Mouse (Mus musculus): ENCODE data around the gene Pagr1a. TPM values are rescaled to one million over a fixed set of nuclear protein-coding genes. Genes with fewer than 3 reads are reported as not detected.

Gene Pagr1a
- polyA plus RNA-seq, 1 experiment from 2014 or later = 41.1 TPM

- Histone ChIP-seq H3K4me3 (no peak overlapping the region), H3K27me3 (replicated peaks; ENCODE audit: low read depth, poor library complexity, severe bottlenecking) (no peaks in the 10 kb centered on the region), H3K27ac (replicated peaks) (peak overlapping the region; percentile 64), H3K4me1 (0 out of 2 replicates have a peak, but pooled peaks cover 4% of the 10 kb centered on the region), H3K36me3 (replicated peaks) (peaks cover 25% of the 10 kb centered on the region), H3K9me3 (no peaks in the 10 kb centered on the region)
- DNase-seq (ENCODE audit: low spot score) = no peak
- WGBS = 73% methylated on average over 9 of the region's 9 CpGs
Measured at GRCm38 (mm10) chr7:127008239-127009019, 8.7 kb downstream of the Pagr1a start.

GRCm38 (mm10) chr7:127007313-127008024, 9.7 kb downstream of the Pagr1a start:
- Histone ChIP-seq H3K27me3 (replicated peaks; ENCODE audit: low read depth, poor library complexity, severe bottlenecking) (no peaks in the 10 kb centered on the region), H3K27ac (replicated peaks) (no peak overlapping the region), H3K9me3 (no peaks in the 10 kb centered on the region), H3K4me3 (no peak overlapping the region), H3K36me3 (replicated peaks) (peaks cover 15% of the 10 kb centered on the region), H3K4me1 (0 out of 2 replicates have a peak, but pooled peaks cover 4% of the 10 kb centered on the region)
- no peak for DNase-seq (ENCODE audit: low spot score)
- WGBS = 86% methylated on average over 6 of the region's 6 CpGs

DNA sequence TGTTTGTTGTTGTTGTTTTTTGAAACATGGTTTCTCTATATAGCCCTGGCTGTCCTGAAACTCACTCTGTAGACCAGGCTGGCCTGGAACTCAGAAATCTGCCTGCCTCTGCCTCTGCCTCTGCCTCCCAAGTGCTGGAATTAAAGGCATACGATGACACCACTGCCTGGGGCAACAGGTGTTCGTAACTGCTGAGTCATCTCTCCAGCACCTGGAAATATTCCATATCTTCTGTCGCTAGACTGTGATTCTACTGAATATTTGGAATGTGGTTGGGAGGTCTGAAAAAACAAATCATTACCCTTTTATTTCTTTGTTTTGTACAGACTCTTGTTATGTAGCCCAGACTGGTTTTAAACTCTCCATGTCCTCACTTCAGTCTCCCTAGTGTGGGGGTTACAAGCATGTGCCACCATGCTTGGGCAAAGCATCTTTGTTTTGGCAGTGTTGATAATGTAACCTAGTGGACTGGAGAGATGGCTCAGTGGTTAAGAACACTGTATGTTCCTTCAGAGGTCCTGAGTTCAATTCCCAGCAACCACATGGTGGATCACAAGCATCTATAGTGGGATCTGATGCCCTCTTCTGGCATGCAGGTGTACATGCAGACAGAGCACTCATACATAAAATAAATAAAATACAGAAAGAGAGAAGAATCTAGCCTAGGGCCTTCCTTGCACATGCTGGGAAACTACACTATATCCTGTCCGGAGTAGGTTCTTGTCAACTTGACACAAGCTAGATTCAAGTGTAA, 12.9 kb downstream of the Pagr1a start:
- 87% methylated on average over 4 of the region's 4 CpGs for WGBS
- DNase-seq (ENCODE audit: low spot score) = no peak
- no peak overlapping the region for H3K27ac ChIP-seq (replicated peaks)

GRCm38 (mm10) chr7:127003620-127004019, 13.5 kb downstream of the Pagr1a start:
- DNase-seq (ENCODE audit: low spot score) = no peak
- Histone ChIP-seq H3K9me3 (no peaks in the 10 kb centered on the region), H3K4me3 (no peak overlapping the region), H3K27ac (replicated peaks) (no peak overlapping the region), H3K27me3 (replicated peaks; ENCODE audit: low read depth, poor library complexity, severe bottlenecking) (no peaks in the 10 kb centered on the region), H3K4me1 (no peaks in the 10 kb centered on the region), H3K36me3 (replicated peaks) (no peaks in the 10 kb centered on the region)
- 85% methylated on average over 5 of the region's 5 CpGs for WGBS

More for the DNA sequence above, 12.9 kb downstream of the Pagr1a start:
- Histone ChIP-seq H3K4me1 (no peaks in the 10 kb centered on the region), H3K36me3 (replicated peaks) (no peaks in the 10 kb centered on the region), H3K27me3 (replicated peaks; ENCODE audit: low read depth, poor library complexity, severe bottlenecking) (no peaks in the 10 kb centered on the region), H3K4me3 (no peak overlapping the region), H3K9me3 (no peaks in the 10 kb centered on the region)

GRCm38 (mm10) chr7:126999568-126999967, 17.6 kb downstream of the Pagr1a start:
- no peaks in the 10 kb centered on the region for H3K27me3 ChIP-seq (replicated peaks; ENCODE audit: low read depth, poor library complexity, severe bottlenecking)
- no peaks in the 10 kb centered on the region for H3K36me3 ChIP-seq (replicated peaks)
- H3K4me3 ChIP-seq = no peak overlapping the region
- no peak for DNase-seq (ENCODE audit: low spot score)
- no peaks in the 10 kb centered on the region; the same call in 1 of the 2 replicates for H3K9me3 ChIP-seq
- no peak overlapping the region for H3K27ac ChIP-seq (replicated peaks)
- no peaks in the 10 kb centered on the region for H3K4me1 ChIP-seq
- WGBS = 84% methylated on average over 10 of the region's 10 CpGs

GRCm38 (mm10) chr7:126996449-126996848, 20.7 kb downstream of the Pagr1a start:
- Histone ChIP-seq H3K27me3 (replicated peaks; ENCODE audit: low read depth, poor library complexity, severe bottlenecking) (no peaks in the 10 kb centered on the region), H3K36me3 (replicated peaks) (no peaks in the 10 kb centered on the region), H3K4me1 (peaks cover 6% of the 10 kb centered on the region), H3K9me3 (no peaks in the 10 kb centered on the region; the same call in 1 of the 2 replicates), H3K4me3 (no peak overlapping the region), H3K27ac (replicated peaks) (no peak overlapping the region)
- 77% methylated on average over 4 of the region's 4 CpGs for WGBS
- no peak for DNase-seq (ENCODE audit: low spot score)

DNA sequence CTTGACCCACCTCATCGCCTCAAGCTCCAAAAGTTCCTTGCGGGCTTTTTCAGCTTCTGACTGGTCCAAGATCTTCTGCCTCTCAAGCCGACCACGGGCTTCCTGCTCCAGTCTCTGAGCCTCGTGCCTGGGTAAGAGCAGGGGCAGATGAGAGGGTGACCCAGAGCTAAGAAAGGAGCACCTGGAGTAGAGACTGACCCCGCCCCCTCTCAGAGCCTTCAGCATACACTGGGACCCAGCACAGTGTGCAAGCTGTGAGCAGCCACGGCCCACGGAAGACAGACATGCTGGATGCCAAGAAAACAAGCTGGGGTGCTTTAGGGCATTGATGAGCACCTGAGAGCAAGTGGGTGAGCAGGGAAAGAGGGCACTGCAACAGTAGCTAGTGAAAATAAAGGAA, 28.3 kb downstream of the Pagr1a start:
- 69% methylated on average over 8 of the region's 8 CpGs for WGBS
- H3K27ac ChIP-seq (replicated peaks) = no peak overlapping the region
- H3K4me3 ChIP-seq = no peak overlapping the region
- no peaks in the 10 kb centered on the region for H3K27me3 ChIP-seq (replicated peaks; ENCODE audit: low read depth, poor library complexity, severe bottlenecking)
- no peaks in the 10 kb centered on the region for H3K9me3 ChIP-seq
- DNase-seq (ENCODE audit: low spot score) = no peak
- peaks cover 10% of the 10 kb centered on the region for H3K4me1 ChIP-seq
- H3K36me3 ChIP-seq (replicated peaks) = no peaks in the 10 kb centered on the region

GRCm38 (mm10) chr7:126986319-126986718, 30.8 kb downstream of the Pagr1a start:
- WGBS = 44% methylated on average over 9 of the region's 9 CpGs
- Histone ChIP-seq H3K36me3 (replicated peaks) (peaks cover 4% of the 10 kb centered on the region), H3K9me3 (no peaks in the 10 kb centered on the region), H3K4me3 (no peak overlapping the region), H3K27ac (replicated peaks) (no peak overlapping the region), H3K4me1 (0 out of 2 replicates have a peak, but pooled peaks cover 3% of the 10 kb centered on the region), H3K27me3 (replicated peaks; ENCODE audit: low read depth, poor library complexity, severe bottlenecking) (no peaks in the 10 kb centered on the region)
- peak; percentile 23 for DNase-seq (ENCODE audit: low spot score)

- peaks cover 16% of the 10 kb centered on the region for H3K36me3 ChIP-seq (replicated peaks)
Measured at GRCm38 (mm10) chr7:126984667-126985444, 32.3 kb downstream of the Pagr1a start.

GRCm38 (mm10) chr7:126983113-126983512, 34.0 kb downstream of the Pagr1a start:
- peaks cover 34% of the 10 kb centered on the region for H3K36me3 ChIP-seq (replicated peaks)
- no peak for DNase-seq (ENCODE audit: low spot score)
- H3K4me1 ChIP-seq = 0 out of 2 replicates have a peak, but pooled peaks cover 3% of the 10 kb centered on the region
- no peaks in the 10 kb centered on the region for H3K27me3 ChIP-seq (replicated peaks; ENCODE audit: low read depth, poor library complexity, severe bottlenecking)
- no peaks in the 10 kb centered on the region for H3K9me3 ChIP-seq
- WGBS = 84% methylated on average over 7 of the region's 7 CpGs
- H3K4me3 ChIP-seq = no peak overlapping the region
- no peak overlapping the region for H3K27ac ChIP-seq (replicated peaks)

More at GRCm38 (mm10) chr7:126984667-126985444, 32.3 kb downstream of the Pagr1a start:
- H3K27me3 ChIP-seq (replicated peaks; ENCODE audit: low read depth, poor library complexity, severe bottlenecking) = no peaks in the 10 kb centered on the region
- H3K4me3 ChIP-seq = no peak overlapping the region
- H3K4me1 ChIP-seq = 0 out of 2 replicates have a peak, but pooled peaks cover 3% of the 10 kb centered on the region
- H3K9me3 ChIP-seq = no peaks in the 10 kb centered on the region
- H3K27ac ChIP-seq (replicated peaks) = no peak overlapping the region
- WGBS = 71% methylated on average over 10 of the region's 10 CpGs
- DNase-seq (ENCODE audit: low spot score) = no peak

GRCm38 (mm10) chr7:126982054-126982453, 35.1 kb downstream of the Pagr1a start:
- Histone ChIP-seq H3K27me3 (replicated peaks; ENCODE audit: low read depth, poor library complexity, severe bottlenecking) (no peaks in the 10 kb centered on the region), H3K9me3 (no peaks in the 10 kb centered on the region), H3K27ac (replicated peaks) (no peak overlapping the region), H3K4me3 (no peak overlapping the region), H3K36me3 (replicated peaks) (peaks cover 37% of the 10 kb centered on the region), H3K4me1 (peaks cover 9% of the 10 kb centered on the region)
- 95% methylated on average over 4 of the region's 4 CpGs for WGBS
- DNase-seq (ENCODE audit: low spot score) = no peak

- WGBS = 96% methylated on average over 2 of the region's 2 CpGs
Measured at GRCm38 (mm10) chr7:126981601-126982000, 35.6 kb downstream of the Pagr1a start.

More at GRCm38 (mm10) chr7:126981601-126982000, 35.6 kb downstream of the Pagr1a start:
- peaks cover 13% of the 10 kb centered on the region for H3K4me1 ChIP-seq
- H3K27ac ChIP-seq (replicated peaks) = no peak overlapping the region
- H3K27me3 ChIP-seq (replicated peaks; ENCODE audit: low read depth, poor library complexity, severe bottlenecking) = no peaks in the 10 kb centered on the region
- H3K9me3 ChIP-seq = no peaks in the 10 kb centered on the region
- no peak for DNase-seq (ENCODE audit: low spot score)
- H3K36me3 ChIP-seq (replicated peaks) = peaks cover 37% of the 10 kb centered on the region
- no peak overlapping the region for H3K4me3 ChIP-seq

Measured in embryonic facial prominence, embryonic 10.5 days (tissue).